22 mouse cellular contexts compared by ENCODE assay signal in the genomic region with DNA sequence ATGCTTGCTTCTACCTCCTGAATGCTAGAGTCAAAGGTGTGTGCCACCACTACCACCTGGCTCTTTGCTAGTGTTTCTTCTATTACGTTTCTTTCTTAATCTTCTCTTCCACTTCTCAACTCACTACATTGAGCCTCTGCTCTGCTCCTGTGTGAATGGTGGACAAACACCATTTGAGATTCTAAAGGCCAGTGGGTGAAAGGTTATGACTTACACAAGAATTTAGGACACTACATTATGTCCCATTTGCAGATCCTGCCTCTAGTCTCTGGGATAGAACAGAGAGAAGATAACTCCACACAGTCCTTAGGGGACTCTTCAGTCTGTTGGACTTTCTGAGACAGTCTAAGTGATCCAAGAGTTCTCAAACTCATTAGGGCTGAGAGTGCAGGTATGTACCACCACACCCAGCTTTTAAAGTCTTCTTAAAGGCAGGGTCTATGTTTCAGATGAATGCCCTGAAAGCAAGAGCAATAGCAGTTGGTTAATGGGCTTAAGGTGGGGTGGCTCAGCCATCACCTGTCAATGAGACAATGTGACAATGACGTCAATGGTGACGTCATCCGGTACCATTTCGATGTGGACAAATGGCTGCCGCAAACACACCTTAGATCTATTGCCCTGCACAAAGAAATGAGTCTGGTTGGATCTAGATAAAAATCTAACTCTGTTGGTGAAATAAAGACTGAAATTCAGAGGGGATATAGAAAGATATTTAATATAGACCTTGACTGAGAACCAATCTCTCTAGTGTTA.
A peak's percentile ranks its signal among the peaks of the same experiment; 100 is the strongest.
DNase-seq lines count a peak whose midpoint lies in the region; ATAC-seq and TF ChIP-seq lines count a peak whose summit lies in the region.
"Had no signal": no experiment of that assay in that cellular context is flagged by ENCODE, and none has a peak within 500 bp of the region (broad histone marks: within the 10 kb centered on the region; RNA-seq: fewer than 3 reads in every experiment).

No protein-coding gene starts in this region.

- H3K27me3 ChIP-seq in liver, adult 2 months (ENCODE audit: control insufficient read depth, insufficient read depth, low read length), result no peaks in the 10 kb centered on the region
- no peaks in the 10 kb centered on the region for H3K27me3 ChIP-seq in liver, embryonic 11.5 days (replicated peaks; ENCODE audit: control insufficient read depth, insufficient read depth, low read length)
- no peaks in the 10 kb centered on the region for H3K27me3 ChIP-seq in liver, embryonic 16.5 days (ENCODE audit: control insufficient read depth, insufficient read depth, low read depth, low read length)
- H3K27me3 ChIP-seq in liver, embryonic 12.5 days (replicated peaks), result peaks cover 10% of the 10 kb centered on the region
- H3K27me3 ChIP-seq in liver, postnatal 0 days (ENCODE audit: insufficient read depth, low read length), result no peaks in the 10 kb centered on the region
- H3K27me3 ChIP-seq in CH12.LX (replicated peaks), result no peaks in the 10 kb centered on the region
- H3K27me3 ChIP-seq: Patski had no signal

- in situ Hi-C loops in CH12.LX (cut with MboI; ENCODE audit: low pct_ligation_motif_present, low pct_unique_long_range_greater_than_20kb, low sequenced_read_pairs), result no loop called here

- H3K79me2 ChIP-seq in liver, adult 2 months (ENCODE audit: control insufficient read depth, insufficient read depth, low read length), result no peaks in the 10 kb centered on the region
- H3K79me2 ChIP-seq in CH12.LX (replicated peaks; ENCODE audit: control insufficient read depth, extremely low read depth, insufficient read depth, poor library complexity, severe bottlenecking), result no peaks in the 10 kb centered on the region; the same call in 1 of the 2 replicates

- peaks cover 18% of the 10 kb centered on the region for H3K4me1 ChIP-seq in liver, adult 2 months (ENCODE audit: control insufficient read depth, insufficient read depth, low read length)
- no peaks in the 10 kb centered on the region; the same call in 1 of the 2 replicates for H3K4me1 ChIP-seq in liver, embryonic 11.5 days (replicated peaks; ENCODE audit: control insufficient read depth, insufficient read depth, low read length)
- peaks cover 26% of the 10 kb centered on the region for H3K4me1 ChIP-seq in liver, embryonic 16.5 days (ENCODE audit: control insufficient read depth, low read depth, low read length)
- peaks cover 40% of the 10 kb centered on the region for H3K4me1 ChIP-seq in liver, embryonic 12.5 days
- H3K4me1 ChIP-seq in liver, postnatal 0 days (ENCODE audit: insufficient read depth), result peaks cover 20% of the 10 kb centered on the region
- peaks cover 17 to 75% of the 10 kb centered on the region in 2 experiments for H3K4me1 ChIP-seq in CH12.LX (ENCODE audit: control insufficient read depth in 1 of 2, insufficient read depth in 2 of 2)

- dilution Hi-C loops in CH12.LX (cut with MboI; ENCODE audit: extremely low pct_ligation_motif_present, extremely low pct_unique_long_range_greater_than_20kb, low sequenced_read_pairs), result no loop called here

- H3K4me2 ChIP-seq in liver, embryonic 11.5 days, result no peak overlapping the region
- no peak overlapping the region for H3K4me2 ChIP-seq in liver, embryonic 16.5 days (ENCODE audit: low read depth, low read length)
- H3K4me2 ChIP-seq in liver, embryonic 12.5 days, result no peak overlapping the region
- no peak overlapping the region for H3K4me2 ChIP-seq in liver, postnatal 0 days (ENCODE audit: low read depth, low read length)
- peak overlapping the region; percentile 70 for H3K4me2 ChIP-seq in CH12.LX (ENCODE audit: insufficient read depth, low read depth, poor library complexity, severe bottlenecking)

- H3K36me3 ChIP-seq in liver, adult 2 months (ENCODE audit: control insufficient read depth, insufficient read depth, low read length), result no peaks in the 10 kb centered on the region
- no peaks in the 10 kb centered on the region for H3K36me3 ChIP-seq in liver, embryonic 11.5 days (ENCODE audit: control insufficient read depth, insufficient read depth, low read length)
- H3K36me3 ChIP-seq in liver, embryonic 16.5 days (ENCODE audit: control insufficient read depth, insufficient read depth), result no peaks in the 10 kb centered on the region
- no peaks in the 10 kb centered on the region for H3K36me3 ChIP-seq in liver, embryonic 12.5 days
- H3K36me3 ChIP-seq in liver, postnatal 0 days (replicated peaks; ENCODE audit: insufficient read depth, low read length), result no peaks in the 10 kb centered on the region
- H3K36me3 ChIP-seq in CH12.LX (replicated peaks in 1 of 2; ENCODE audit: control insufficient read depth in 1 of 2, insufficient read depth in 1 of 2, low read length in 1 of 2), result peaks cover 12 to 38% of the 10 kb centered on the region in 2 experiments
- H3K36me3 ChIP-seq: G1E had no signal

- TF ChIP-seq EP300 in liver, postnatal 0 days (IDR thresholded peaks at IDR 0.05; ENCODE audit: low read depth), result no peak
- 0 out of 2 replicates have a peak, but pooled peaks have one; percentile 32 for TF ChIP-seq EP300 in CH12.LX (IDR thresholded peaks at IDR 0.05; ENCODE audit: low read length)

- H3K4me3 ChIP-seq in liver, adult 2 months (ENCODE audit: insufficient read depth, low read depth, low read length), result no peak overlapping the region
- H3K4me3 ChIP-seq in liver, embryonic 11.5 days (ENCODE audit: low read depth, low read length), result no peak overlapping the region
- no peak overlapping the region for H3K4me3 ChIP-seq in liver, embryonic 16.5 days (ENCODE audit: low read depth, low read length)
- H3K4me3 ChIP-seq in liver, embryonic 12.5 days, result no peak overlapping the region
- H3K4me3 ChIP-seq in liver, postnatal 0 days (ENCODE audit: low read depth, low read length), result no peak overlapping the region
- H3K4me3 ChIP-seq in CH12.LX (replicated peaks in 1 of 3; ENCODE audit: low read depth in 2 of 3, low read length in 2 of 3, poor library complexity in 1 of 3), result peak overlapping the region; percentile 28 to 71 (median 49)

- no peak for TF ChIP-seq CTCF in liver, adult 2 months (IDR thresholded peaks at IDR 0.05; ENCODE audit: low read depth, low read length)
- TF ChIP-seq CTCF in liver, postnatal 0 days (IDR thresholded peaks at IDR 0.05; ENCODE audit: low read depth), result no peak
- no peak for TF ChIP-seq CTCF in CH12.LX (conservative IDR thresholded peaks at IDR 0.05 in 1 of 2, IDR thresholded peaks at IDR 0.05 in 1 of 2; ENCODE audit: low read depth in 2 of 2, low read length in 2 of 2)

- no peak for ATAC-seq in liver, embryonic 11.5 days (replicated peaks; ENCODE audit: low FRiP score)
- peak; percentile 32; the same call in 1 of the 2 replicates for ATAC-seq in liver, embryonic 16.5 days (ENCODE audit: low read depth)
- no peak for ATAC-seq in liver, embryonic 12.5 days
- peak; percentile 73 for ATAC-seq in liver, postnatal 0 days
- ATAC-seq: activated CD4-positive, CD25-positive, alpha-beta regulatory T cell, adult 4 months; CD4-positive, CD25-positive, alpha-beta regulatory T cell, adult 4 months; Patski had no signal

- no peak for TF ChIP-seq RAD21 in CH12.LX (IDR thresholded peaks at IDR 0.05; ENCODE audit: low read depth, low read length)

- no peaks in the 10 kb centered on the region for H3K9me3 ChIP-seq in liver, embryonic 11.5 days (ENCODE audit: control insufficient read depth, low read length)
- H3K9me3 ChIP-seq in liver, embryonic 16.5 days (replicated peaks; ENCODE audit: control insufficient read depth, low read length), result no peaks in the 10 kb centered on the region
- no peaks in the 10 kb centered on the region for H3K9me3 ChIP-seq in liver, embryonic 12.5 days (replicated peaks)
- no peaks in the 10 kb centered on the region for H3K9me3 ChIP-seq in liver, postnatal 0 days (ENCODE audit: low read length)
- H3K9me3 ChIP-seq in CH12.LX (replicated peaks; ENCODE audit: low read length), result peaks cover 6% of the 10 kb centered on the region
- H3K9me3 ChIP-seq: G1E had no signal

- H3K9ac ChIP-seq in liver, adult 2 months (ENCODE audit: low read depth, low read length), result no peak overlapping the region; the same call in 1 of the 2 replicates
- no peak overlapping the region for H3K9ac ChIP-seq in liver, embryonic 11.5 days (ENCODE audit: low read depth, low read length)
- H3K9ac ChIP-seq in liver, embryonic 16.5 days (ENCODE audit: low read depth, low read length), result no peak overlapping the region
- H3K9ac ChIP-seq in liver, embryonic 12.5 days, result no peak overlapping the region
- no peak overlapping the region for H3K9ac ChIP-seq in liver, postnatal 0 days (replicated peaks)
- peak overlapping the region; percentile 86; the same call in 1 of the 2 replicates for H3K9ac ChIP-seq in CH12.LX (ENCODE audit: insufficient read depth, low read depth)

- no peak overlapping the region for H3K27ac ChIP-seq in liver, adult 2 months (replicated peaks; ENCODE audit: insufficient read depth, low read depth, low read length)
- no peak overlapping the region for H3K27ac ChIP-seq in liver, embryonic 11.5 days (ENCODE audit: low read depth, low read length)
- no peak overlapping the region for H3K27ac ChIP-seq in liver, embryonic 16.5 days (ENCODE audit: low read length)
- no peak overlapping the region for H3K27ac ChIP-seq in liver, embryonic 12.5 days
- peak overlapping the region; percentile 49 for H3K27ac ChIP-seq in liver, postnatal 0 days (ENCODE audit: low read depth)
- H3K27ac ChIP-seq in CH12.LX (ENCODE audit: insufficient read depth, low read depth), result peak overlapping the region; percentile 78

- 78% methylated on average over 6 of the region's 6 CpGs for WGBS in liver, adult 2 months
- WGBS in liver, embryonic 11.5 days, result 89% methylated on average over 6 of the region's 6 CpGs
- 86% methylated on average over 6 of the region's 6 CpGs for whole genome bisulfite sequencing in liver, embryonic 16.5 days (ENCODE audit: insufficient replicate concordance)
- 85% methylated on average over 6 of the region's 6 CpGs for WGBS in liver, embryonic 12.5 days (ENCODE audit: insufficient replicate concordance)
- WGBS in liver, postnatal 0 days (ENCODE audit: insufficient replicate concordance), result 89% methylated on average over 6 of the region's 6 CpGs

- DNase-seq in liver, adult 2 months (ENCODE audit: extremely low read depth, low read depth, low spot score), result peak; percentile 76
- DNase-seq in liver, embryonic 11.5 days (ENCODE audit: low spot score), result no peak
- no peak for DNase-seq in liver, postnatal 0 days
- no peak for DNase-seq in liver
- DNase-seq in CH12.LX (ENCODE audit: extremely low read depth), result peak; percentile 53
- DNase-seq in spleen, postnatal 36 days (ENCODE audit: low spot score in 2 of 2), result no peak
- DNase-seq: adrenal gland, adult 2 months; adrenal gland, adult 8-10 months; adrenal gland, postnatal 10 days; adrenal gland, postnatal 14 days; adrenal gland, postnatal 25 days; adrenal gland, postnatal 36 days; B cell, adult 2 months; cerebellum, adult 11 months; cerebellum, adult 11-12 months; cerebellum, adult 18-20 months had no signal

- no peak for TF ChIP-seq POLR2A in liver, adult 2 months (IDR thresholded peaks at IDR 0.05; ENCODE audit: extremely low read depth, insufficient read depth, low read length)
- peak; percentile 31; the same call in 1 of the 2 replicates for TF ChIP-seq POLR2A in CH12.LX (IDR thresholded peaks at IDR 0.05; ENCODE audit: low read depth, low read length)

TF ChIP-seq in CH12.LX, 34 proteins besides CTCF, POLR2A, EP300 and RAD21 (continues in another document):
- TF ChIP-seq USF2 (conservative IDR thresholded peaks at IDR 0.05; ENCODE audit: low read depth, low read length), result no peak
- no peak for TF ChIP-seq RCOR1 (conservative IDR thresholded peaks at IDR 0.05; ENCODE audit: low read depth, low read length)
- no peak for TF ChIP-seq MEF2A (IDR thresholded peaks at IDR 0.05; ENCODE audit: borderline replicate concordance, low read depth, low read length)

Comparison
In these comparisons a context has a peak if more than half of its experiments do, and no peak if none do; other contexts are left out.
1. DNase-seq: peak in liver, adult 2 months (single experiment) and CH12.LX (single experiment); none in liver, embryonic 11.5 days (single experiment), liver, postnatal 0 days (single experiment), liver (single experiment) and spleen, postnatal 36 days (0 of 2).
2. H3K27ac ChIP-seq: peak in liver, postnatal 0 days (single experiment) and CH12.LX (single experiment); none in liver, adult 2 months (single experiment), liver, embryonic 11.5 days (single experiment), liver, embryonic 16.5 days (single experiment) and liver, embryonic 12.5 days (single experiment).
3. ATAC-seq: peak in liver, embryonic 16.5 days (single experiment) and liver, postnatal 0 days (single experiment); none in liver, embryonic 11.5 days (single experiment) and liver, embryonic 12.5 days (single experiment).
4. H3K4me3 ChIP-seq: peak in CH12.LX (3 of 3); none in liver, adult 2 months (single experiment), liver, embryonic 11.5 days (single experiment), liver, embryonic 16.5 days (single experiment), liver, embryonic 12.5 days (single experiment) and liver, postnatal 0 days (single experiment).